Mouse (Mus musculus) ES-Bruce4 (cell line): ENCODE measurements around the gene Akap8. TPM values are rescaled to one million over a fixed set of nuclear protein-coding genes. Genes with fewer than 3 reads are reported as not detected.

Source experiments
- H3K27ac ChIP-seq: 2 replicates; pipeline ENCODE4 v1.5.1; 2012; ENCODE audit warnings: low read length, inconsistent platforms; ENCODE audit not compliant: insufficient read depth
- H3K27me3 ChIP-seq: 2 replicates; pipeline ENCODE4 v1.6.1; 2012; ENCODE audit warnings: mild to moderate bottlenecking, low read length, inconsistent platforms; ENCODE audit not compliant: control insufficient read depth, poor library complexity, insufficient read depth, severe bottlenecking
- H3K36me3 ChIP-seq: 2 replicates; pipeline ENCODE4 v1.6.1; 2012; ENCODE audit warnings: inconsistent platforms, mild to moderate bottlenecking, low read length, moderate library complexity; ENCODE audit not compliant: control insufficient read depth, poor library complexity, insufficient read depth, severe bottlenecking
- H3K4me1 ChIP-seq: one replicate; pipeline ENCODE4 v1.8.1; 2011; ENCODE audit warnings: low read length; ENCODE audit not compliant: control insufficient read depth, insufficient read depth
- H3K4me3 ChIP-seq: 2 replicates; pipeline ENCODE4 v1.5.1; 2011; ENCODE audit warnings: low read depth, mild to moderate bottlenecking, low read length
- H3K9ac ChIP-seq: 2 replicates; pipeline ENCODE4 v1.6.1; 2012; ENCODE audit warnings: low read depth, mild to moderate bottlenecking, inconsistent platforms; ENCODE audit not compliant: poor library complexity, severe bottlenecking
- H3K9me3 ChIP-seq: replicated peaks from 2 replicates; pipeline ENCODE4 v1.6.1; 2012; ENCODE audit warnings: mild to moderate bottlenecking, low read length, inconsistent platforms; ENCODE audit not compliant: control insufficient read depth, poor library complexity, insufficient read depth, severe bottlenecking
- CTCF ChIP-seq: IDR thresholded peaks from one replicate; pipeline ENCODE4 v1.8.1; 2011; ENCODE audit warnings: low read depth, low read length
- EP300 ChIP-seq: IDR thresholded peaks from 2 replicates; pipeline ENCODE4 v1.6.1; 2011; ENCODE audit warnings: low read depth, low read length; ENCODE audit not compliant: insufficient read depth
- POLR2A ChIP-seq: IDR thresholded peaks from one replicate; pipeline ENCODE4 v1.8.1; 2011; ENCODE audit warnings: low read length; ENCODE audit not compliant: insufficient read depth
- polyA plus RNA-seq: library from polyadenylated mRNA; stranded (reverse); fragments of >200 nt; gene quantifications from 2 replicates; pipeline ENCODE4 v1.2.4, GENCODE M21; 2011; ENCODE audit warnings: low read depth; ENCODE audit not compliant: missing spikeins, insufficient read depth, insufficient read length

Gene Akap8
- polyA plus RNA-seq, 1 experiment = 135 TPM

DNA sequence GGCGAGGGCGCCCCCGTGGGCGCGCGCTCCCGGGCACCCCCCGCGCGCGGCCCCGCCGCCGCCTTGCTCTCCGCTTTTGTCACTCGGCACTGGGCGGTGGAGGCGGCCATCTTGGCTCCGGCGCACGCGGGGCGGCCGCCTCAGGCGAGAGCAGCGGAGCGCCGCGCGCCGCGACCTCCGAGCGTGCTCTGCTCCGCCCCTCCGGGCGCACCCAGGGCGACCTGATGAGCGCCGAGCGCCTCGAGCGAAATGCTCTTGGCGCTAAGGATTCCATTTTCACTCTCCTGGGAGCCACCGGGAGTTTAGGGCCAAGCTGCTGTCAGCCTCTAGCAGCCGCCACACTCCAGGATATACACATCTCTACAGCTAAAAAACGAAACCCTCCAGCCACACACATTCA is 43.3 kb upstream of the Akap8 start:
- Histone ChIP-seq H3K4me3 (peak overlapping the region; percentile 77), H3K4me1 (peaks cover 2% of the 10 kb centered on the region), H3K9me3 (no peaks in the 10 kb centered on the region), H3K27me3 (no peaks in the 10 kb centered on the region), H3K27ac (peak overlapping the region; percentile 63), H3K36me3 (peaks cover 39% of the 10 kb centered on the region), H3K9ac (peak overlapping the region; percentile 92)
- peak; percentile 18; the same call in 1 of the 2 replicates for TF ChIP-seq EP300
- no peak for TF ChIP-seq CTCF

- no peaks in the 10 kb centered on the region for H3K27me3 ChIP-seq
- H3K9ac ChIP-seq = peak overlapping the region; percentile 92
- peaks cover 2% of the 10 kb centered on the region for H3K4me1 ChIP-seq
- H3K27ac ChIP-seq = no peak overlapping the region
- no peak for TF ChIP-seq POLR2A
- TF ChIP-seq EP300 = no peak
- no peaks in the 10 kb centered on the region for H3K9me3 ChIP-seq
- H3K36me3 ChIP-seq = peaks cover 43% of the 10 kb centered on the region
- H3K4me3 ChIP-seq = peak overlapping the region; percentile 77
Observed at GRCm38 (mm10) chr17:32363821-32364301, 42.8 kb upstream of the Akap8 start.

DNA sequence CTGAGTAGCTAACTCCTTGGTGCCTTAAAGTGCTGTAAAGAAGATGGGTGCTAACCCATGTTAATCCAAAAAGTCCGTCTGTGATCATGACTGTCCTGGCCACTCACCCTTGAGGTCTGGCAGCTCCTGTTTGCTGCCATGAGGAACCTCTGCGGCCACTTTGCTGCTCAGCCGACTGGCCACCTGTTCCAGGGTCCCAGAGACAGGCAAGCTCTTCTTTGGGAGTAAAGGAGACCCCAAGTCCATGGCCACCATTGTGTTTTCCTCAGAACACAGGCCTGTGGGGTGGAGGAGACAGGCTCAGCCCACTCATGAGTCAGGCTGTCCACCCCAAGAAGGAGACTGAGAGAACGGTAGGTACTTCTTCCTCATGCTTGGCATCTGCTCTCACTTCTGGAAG is 41.6 kb upstream of the Akap8 start:
- Histone ChIP-seq H3K27me3 (no peaks in the 10 kb centered on the region), H3K9ac (no peak overlapping the region), H3K9me3 (no peaks in the 10 kb centered on the region), H3K4me1 (peaks cover 2% of the 10 kb centered on the region), H3K4me3 (no peak overlapping the region), H3K36me3 (peaks cover 54% of the 10 kb centered on the region), H3K27ac (no peak overlapping the region)
- TF ChIP-seq POLR2A (no peak), EP300 (no peak), CTCF (no peak)

DNA sequence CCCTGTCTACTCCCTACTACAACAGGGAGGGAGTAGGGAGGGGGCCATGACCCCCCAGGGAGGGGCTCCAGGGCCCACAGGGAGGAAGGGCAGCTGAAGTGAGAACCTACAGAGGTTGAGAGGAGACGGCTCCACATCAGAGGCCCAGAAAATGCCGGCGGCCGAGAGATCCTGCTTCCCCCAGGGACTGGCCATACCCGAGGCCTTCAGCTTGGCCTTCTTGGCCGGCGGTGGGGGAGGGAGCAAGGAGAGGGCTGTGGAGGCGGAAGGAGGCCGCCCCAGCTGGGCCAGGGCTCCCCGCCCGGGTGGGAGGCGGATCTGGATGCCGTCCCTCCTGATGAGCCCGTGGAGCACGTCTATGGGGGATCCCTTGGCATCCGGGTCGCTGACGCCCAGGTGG is 38.9 kb upstream of the Akap8 start:
- TF ChIP-seq POLR2A (no peak), EP300 (no peak), CTCF (no peak)
- Histone ChIP-seq H3K9me3 (no peaks in the 10 kb centered on the region), H3K27ac (no peak overlapping the region), H3K27me3 (no peaks in the 10 kb centered on the region), H3K36me3 (peaks cover 67% of the 10 kb centered on the region), H3K4me1 (peaks cover 2% of the 10 kb centered on the region), H3K9ac (no peak overlapping the region), H3K4me3 (no peak overlapping the region)

DNA sequence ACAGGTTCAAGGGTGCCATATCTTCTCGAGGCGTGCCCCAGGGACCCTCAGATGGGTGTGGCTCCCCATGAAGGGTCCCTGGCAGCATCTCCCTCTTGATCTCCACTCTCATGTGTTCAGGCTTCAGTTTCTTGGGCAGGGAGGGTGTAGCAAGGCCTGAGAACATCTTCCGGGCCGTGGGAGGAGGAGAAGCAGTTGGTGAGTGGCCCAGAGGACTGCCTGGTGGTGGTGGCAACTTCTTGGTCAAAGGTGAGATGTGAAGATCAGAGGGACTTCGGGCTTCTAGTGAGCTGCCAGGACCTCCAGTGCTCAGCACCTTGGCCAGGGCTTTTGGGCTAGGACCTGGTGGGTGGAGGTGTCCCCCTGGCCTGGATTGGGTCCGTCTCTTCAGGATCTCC is 37.9 kb upstream of the Akap8 start:
- TF ChIP-seq EP300 (no peak), POLR2A (no peak)
- Histone ChIP-seq H3K4me3 (no peak overlapping the region), H3K4me1 (peaks cover 2% of the 10 kb centered on the region), H3K36me3 (peaks cover 72% of the 10 kb centered on the region), H3K9ac (no peak overlapping the region), H3K9me3 (no peaks in the 10 kb centered on the region), H3K27me3 (no peaks in the 10 kb centered on the region), H3K27ac (no peak overlapping the region)

DNA sequence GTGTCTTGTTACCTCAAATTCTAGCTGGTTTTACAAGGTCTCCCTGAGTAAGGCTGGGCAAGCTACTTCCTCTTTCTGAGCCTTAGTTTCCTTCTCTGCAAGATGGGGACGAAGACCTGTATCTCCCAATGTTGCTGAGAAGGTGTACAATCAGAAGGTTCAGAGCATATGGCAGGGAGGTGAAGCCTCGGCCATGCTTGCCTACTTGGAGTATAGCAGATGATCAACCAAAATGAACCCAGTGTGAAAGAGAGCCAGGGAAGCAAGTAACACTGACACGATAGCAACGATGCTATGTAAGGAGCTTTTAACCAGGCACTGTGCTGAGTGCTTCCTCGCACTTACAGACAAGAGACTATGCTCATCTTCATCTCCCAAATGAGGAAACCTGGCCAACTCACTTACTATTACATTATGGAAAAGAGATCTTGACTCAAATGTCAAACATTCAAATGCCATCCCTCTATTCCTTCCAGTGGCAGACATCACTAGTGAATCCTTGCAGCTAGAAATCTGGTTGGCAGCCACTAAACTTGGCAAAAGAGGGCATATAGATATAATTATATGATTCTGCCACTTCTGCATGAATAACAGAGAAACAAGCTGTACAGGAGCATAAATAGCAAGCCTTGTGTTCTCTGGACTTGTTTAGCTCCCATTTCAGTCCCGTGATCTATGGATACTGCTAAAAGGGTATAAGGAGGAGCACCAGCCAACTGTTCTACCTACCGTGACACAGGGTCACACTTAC is 37.3 kb upstream of the Akap8 start:
- Histone ChIP-seq H3K27me3 (no peaks in the 10 kb centered on the region), H3K36me3 (peaks cover 72% of the 10 kb centered on the region), H3K9ac (no peak overlapping the region), H3K4me1 (peaks cover 2% of the 10 kb centered on the region), H3K9me3 (no peaks in the 10 kb centered on the region), H3K27ac (no peak overlapping the region), H3K4me3 (no peak overlapping the region)
- TF ChIP-seq CTCF (no peak), POLR2A (no peak), EP300 (no peak)
